Mouse (Mus musculus): Measurements from ENCODE around the gene Pfkl.
"Not testable (repeated sequence)": the region's sequence is repeated elsewhere in the genome, so short reads cannot be mapped to it uniquely, and the experiment has no call there.

Gene Pfkl

DNA sequence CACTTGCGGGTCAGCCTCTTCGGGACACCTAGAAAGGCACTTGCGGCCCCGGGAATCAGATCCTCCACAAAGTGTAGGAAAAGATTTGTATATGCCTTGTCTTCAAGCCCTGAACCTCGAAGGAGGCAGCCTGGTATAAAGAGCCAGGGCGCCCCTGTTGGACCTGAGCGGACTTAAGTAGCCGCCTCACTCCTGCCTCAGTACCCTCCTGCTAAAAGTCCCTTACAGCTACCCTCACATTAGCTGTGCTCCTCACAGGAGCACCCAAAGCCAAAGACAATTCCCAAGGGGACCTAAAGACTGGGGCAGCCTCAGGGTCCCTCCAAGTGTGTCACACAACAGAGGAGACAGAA lies 39.9 kb downstream of the Pfkl start:
- DNase-seq, result no peak

- no peak for DNase-seq
Measured at GRCm38 (mm10) chr10:77969274-77969972, 40.5 kb downstream of the Pfkl start.

DNA sequence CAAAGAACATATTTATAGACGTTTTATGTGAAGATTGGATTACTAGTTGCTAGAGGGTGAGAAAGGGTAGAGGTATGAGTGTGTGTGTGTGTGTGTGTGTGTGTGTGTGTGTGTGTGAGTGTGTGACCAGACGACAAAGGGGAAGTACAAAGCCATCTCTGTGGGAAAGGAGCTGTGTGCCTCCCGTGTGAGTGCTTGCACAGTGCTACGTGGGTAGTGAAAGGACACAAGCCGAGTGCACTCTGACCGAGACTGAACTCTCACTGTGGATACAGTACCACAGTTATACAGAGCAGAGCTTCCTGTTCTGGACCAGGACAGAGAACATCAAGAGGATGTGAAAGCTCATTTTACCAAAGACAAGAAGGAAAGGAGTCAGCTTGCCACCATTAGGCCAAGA lies 45.9 kb downstream of the Pfkl start:
- DNase-seq, result no peak

- DNase-seq, result no peak
Measured at GRCm38 (mm10) chr10:77962725-77963124, 47.2 kb downstream of the Pfkl start.

GRCm38 (mm10) chr10:77950468-77950867 lies 59.4 kb downstream of the Pfkl start:
- not testable (repeated sequence) for DNase-seq

DNA sequence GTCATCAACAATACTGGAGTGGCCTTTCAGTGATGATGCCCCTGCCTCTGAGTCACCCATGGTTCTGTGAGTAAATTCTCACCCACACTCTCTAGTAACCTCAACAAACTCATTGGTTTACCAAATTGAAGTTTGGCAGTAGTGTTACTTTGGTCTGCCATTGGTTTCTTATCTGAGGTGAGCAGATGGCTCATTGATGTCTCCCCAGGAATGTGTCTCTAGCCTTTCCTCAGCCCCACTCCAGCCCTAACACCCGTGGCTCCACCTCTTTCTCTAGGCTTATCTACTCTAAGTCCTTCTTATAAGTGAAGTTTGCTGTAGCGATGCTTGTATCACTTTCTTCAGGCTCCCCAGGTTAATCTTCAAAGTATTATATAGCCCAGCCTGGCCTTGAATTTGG lies 70.2 kb downstream of the Pfkl start:
- DNase-seq, result no peak

Measured in thymus, postnatal 14 days (tissue).